Mouse (Mus musculus): ENCODE results near the gene Glt1d1.

DNA sequence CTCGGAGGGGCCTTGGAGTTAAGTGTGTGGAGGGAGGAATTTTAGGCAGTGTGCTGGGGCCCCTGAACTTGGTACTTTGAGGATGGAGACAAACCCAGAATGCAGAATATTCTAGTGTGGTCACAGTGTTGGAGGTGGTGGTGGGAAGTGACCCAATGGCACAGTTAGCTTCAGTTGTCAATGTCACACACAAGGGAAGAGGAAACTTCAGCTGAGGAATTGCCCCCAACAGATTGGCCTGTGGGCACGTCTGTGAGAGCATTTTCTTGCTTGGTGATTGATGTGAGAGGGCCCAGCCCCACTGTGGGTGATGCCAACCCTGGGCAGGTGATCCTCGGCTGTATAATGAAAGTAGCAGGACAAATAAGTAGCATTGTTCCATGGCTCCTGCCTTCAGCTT, 13.2 kb upstream of the Glt1d1 start:
- no peak for TF ChIP-seq CTCF (IDR thresholded peaks at IDR 0.05; ENCODE audit: low read depth, low read length)
- no peak for TF ChIP-seq POLR2A (IDR thresholded peaks at IDR 0.05; ENCODE audit: borderline replicate concordance, low read depth, low read length)

Data from bone marrow macrophage, adult 2 months (primary cell).